Comparison of ENCODE assay signal across 9 mouse cellular contexts in genomic region chr7:45215673-45216441, GRCm38 (mm10). TPM values are rescaled to one million over a fixed set of nuclear protein-coding genes. Genes with fewer than 3 reads are reported as not detected.
DNase-seq lines count a peak whose midpoint lies in the region; ATAC-seq and TF ChIP-seq lines count a peak whose summit lies in the region.
"Had no signal": no experiment of that assay in that cellular context is flagged by ENCODE, and none has a peak within 500 bp of the region (broad histone marks: within the 10 kb centered on the region; RNA-seq: fewer than 3 reads in every experiment).

Gene Tead2 (plus strand): TSS chr7:45215753.

- peak within 1 kb of the TSS; percentile 87 for H3K9ac ChIP-seq in heart, embryonic 12.5 days
- peak within 1 kb of the TSS; percentile 100 for H3K9ac ChIP-seq in midbrain, embryonic 11.5 days (ENCODE audit: low read length)

- under 1% methylated on average over 55 of the region's 55 CpGs for WGBS in heart, embryonic 12.5 days
- under 1% methylated on average over 53 of the region's 55 CpGs for WGBS in midbrain, embryonic 11.5 days

- no peaks in the 10 kb centered on the region for H3K9me3 ChIP-seq in erythroblast, embryonic 14.5 days (ENCODE audit: control insufficient read depth, low read length)
- H3K9me3 ChIP-seq in heart, embryonic 12.5 days (replicated peaks), result no peaks in the 10 kb centered on the region
- H3K9me3 ChIP-seq in midbrain, embryonic 11.5 days (ENCODE audit: control insufficient read depth, low read length), result no peaks in the 10 kb centered on the region

- H3K4me2 ChIP-seq in heart, embryonic 12.5 days, result peak within 1 kb of the TSS; percentile 90
- H3K4me2 ChIP-seq in midbrain, embryonic 11.5 days, result peak within 1 kb of the TSS; percentile 93

- peak within 1 kb of the TSS; percentile 37 for H3K4me3 ChIP-seq in erythroblast, embryonic 14.5 days (replicated peaks)
- H3K4me3 ChIP-seq in heart, embryonic 12.5 days, result peak within 1 kb of the TSS; percentile 62
- H3K4me3 ChIP-seq in midbrain, embryonic 11.5 days (ENCODE audit: low read depth, low read length), result peak within 1 kb of the TSS; percentile 85

- peak within 1 kb of the TSS; percentile 94 for H3K27ac ChIP-seq in heart, embryonic 12.5 days (ENCODE audit: poor library complexity, severe bottlenecking)
- H3K27ac ChIP-seq in midbrain, embryonic 11.5 days (ENCODE audit: low read depth, low read length), result peak within 1 kb of the TSS; percentile 96
- H3K27ac ChIP-seq: macrophage had no signal

- TF ChIP-seq CTCF in brain, embryonic 14.5 days (IDR thresholded peaks at IDR 0.05; ENCODE audit: borderline replicate concordance, extremely low read depth, insufficient read depth, insufficient read length), result no peak

- no peak for ATAC-seq in erythroblast, adult 5-6 weeks (replicated peaks; ENCODE audit: low FRiP score, poor library complexity, severe bottlenecking)
- peak; percentile 59 for ATAC-seq in heart, embryonic 12.5 days (ENCODE audit: insufficient number of reproducible peaks, low FRiP score)
- peak; percentile 75 for ATAC-seq in midbrain, embryonic 11.5 days (ENCODE audit: low FRiP score)
- no peak for ATAC-seq in megakaryocyte-erythroid progenitor cell, adult 5-6 weeks (replicated peaks; ENCODE audit: low FRiP score, low TSS enrichment, poor library complexity, severe bottlenecking)

- peak; percentile 60; the same call in 1 of the 2 replicates for TF ChIP-seq POLR2A in brain, embryonic 14.5 days (IDR thresholded peaks at IDR 0.05; ENCODE audit: borderline replicate concordance, extremely low read depth, insufficient read depth, insufficient read length, poor library complexity, severe bottlenecking)

- peak; percentile 71 for DNase-seq in brain, embryonic 14.5 days (ENCODE audit: low read depth)
- DNase-seq in kidney, postnatal 36 days, result peak; percentile 46 to 73
- DNase-seq in midbrain, embryonic 11.5 days (ENCODE audit: low spot score, missing footprints), result peak; percentile 97
- no peak for DNase-seq in T-cell, adult 2 months (ENCODE audit: low spot score)

- peaks cover 20% of the 10 kb centered on the region for H3K4me1 ChIP-seq in erythroblast, embryonic 14.5 days (ENCODE audit: control insufficient read depth)
- peaks cover 39% of the 10 kb centered on the region for H3K4me1 ChIP-seq in heart, embryonic 12.5 days (replicated peaks)
- peaks cover 19% of the 10 kb centered on the region for H3K4me1 ChIP-seq in midbrain, embryonic 11.5 days (ENCODE audit: control insufficient read depth, insufficient read depth, low read length)

- H3K36me3 ChIP-seq in erythroblast, embryonic 14.5 days (ENCODE audit: control insufficient read depth), result no peaks in the 10 kb centered on the region
- H3K36me3 ChIP-seq in heart, embryonic 12.5 days, result peaks cover 38% of the 10 kb centered on the region
- H3K36me3 ChIP-seq in midbrain, embryonic 11.5 days (ENCODE audit: control insufficient read depth, insufficient read depth, low read length), result peaks cover 19% of the 10 kb centered on the region

- peaks cover 53% of the 10 kb centered on the region for H3K27me3 ChIP-seq in erythroblast, embryonic 14.5 days (ENCODE audit: control insufficient read depth)
- H3K27me3 ChIP-seq in heart, embryonic 12.5 days (replicated peaks), result peaks cover 16% of the 10 kb centered on the region
- H3K27me3 ChIP-seq in midbrain, embryonic 11.5 days (ENCODE audit: control insufficient read depth, insufficient read depth, low read length), result peaks cover 12% of the 10 kb centered on the region

RNA-seq across cellular contexts. Expression of gene Tead2, which starts in this region (rescaled TPM):
- polyA plus RNA-seq in erythroblast, embryonic 14.5 days (2012), result 0.06 and 0.10 TPM in 2 replicates
- total RNA-seq in erythroblast, adult 5-6 weeks (2015; ENCODE audit: low replicate concordance), result not detected in 2 replicates
- total RNA-seq in erythroblast, adult 5-6 weeks (2017; ENCODE audit: low replicate concordance), result 0.42 and 0.51 TPM in 2 replicates
- 184 and 312 TPM in 2 replicates for polyA plus RNA-seq in brain, embryonic 14.5 days (2012; rRNA removed)
- polyA plus RNA-seq in heart, embryonic 12.5 days (2016; fragmentation: Nextera tagmentation; extraction: Ambion mirVana), result 131 and 138 TPM in 2 replicates
- 241 and 253 TPM in 2 replicates for polyA plus RNA-seq in midbrain, embryonic 11.5 days (2014; fragmentation: Nextera tagmentation; extraction: Ambion mirVana)
- not detected in 2 replicates for total RNA-seq in megakaryocyte-erythroid progenitor cell, adult 5-6 weeks (2014; fragmentation: Nextera tagmentation)
- total RNA-seq in megakaryocyte-erythroid progenitor cell, adult 5-6 weeks (2017), result not detected in 2 replicates
- polyA plus RNA-seq: macrophage had no signal

Comparison
In these comparisons a context has a peak if more than half of its experiments do, and no peak if none do; other contexts are left out.
1. RNA of gene Tead2 (polyA plus RNA-seq): 241 to 253 TPM in midbrain, embryonic 11.5 days, 184 to 312 TPM in brain, embryonic 14.5 days and 131 to 138 TPM in heart, embryonic 12.5 days; 0.06 to 0.10 TPM in erythroblast, embryonic 14.5 days; every median in the first group is over 100 times any median in the second.
2. ATAC-seq: peak in heart, embryonic 12.5 days (single experiment) and midbrain, embryonic 11.5 days (single experiment); none in erythroblast, adult 5-6 weeks (single experiment) and megakaryocyte-erythroid progenitor cell, adult 5-6 weeks (single experiment).
3. Peak in every context shown above with its lines, with median percentiles within 50 percentile points of each other: H3K4me3 ChIP-seq.